Comparison of ENCODE assay signal across 25 mouse cellular contexts in the genomic region with DNA sequence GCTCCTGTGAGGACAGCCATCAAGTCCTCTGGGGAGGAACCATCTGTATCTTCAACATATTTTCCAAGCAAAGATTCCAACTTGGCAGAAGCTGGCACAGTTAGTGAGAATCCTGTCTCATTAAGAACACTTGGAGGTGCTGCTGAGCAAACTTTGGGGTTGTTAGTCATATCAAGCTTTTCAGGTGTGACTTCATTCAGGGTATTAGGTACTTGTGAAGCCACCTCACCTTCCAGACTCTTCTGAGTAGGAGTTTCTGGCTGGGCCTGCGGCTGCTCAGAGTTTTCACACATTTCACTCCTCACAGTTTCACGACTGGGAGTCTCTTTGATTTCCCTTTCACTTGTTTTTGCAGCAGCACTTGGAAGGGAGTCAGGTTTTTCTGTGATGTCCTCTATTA. TPM values are rescaled to one million over a fixed set of nuclear protein-coding genes. Genes with fewer than 3 reads are reported as not detected.
DNase-seq lines count a peak whose midpoint lies in the region; ATAC-seq and TF ChIP-seq lines count a peak whose summit lies in the region.
"Had no signal": no experiment of that assay in that cellular context is flagged by ENCODE, and none has a peak within 500 bp of the region (broad histone marks: within the 10 kb centered on the region; RNA-seq: fewer than 3 reads in every experiment).

No protein-coding gene starts in this region.

- 59% methylated on average over 2 of the region's 2 CpGs for WGBS in heart, adult 2 months
- WGBS in liver, postnatal 0 days (ENCODE audit: insufficient replicate concordance) = 82% methylated on average over 2 of the region's 2 CpGs
- WGBS in liver, embryonic 12.5 days (ENCODE audit: insufficient replicate concordance) = 72% methylated on average over 2 of the region's 2 CpGs
- 80% methylated on average over 2 of the region's 2 CpGs for WGBS in hindbrain, embryonic 12.5 days

- TF ChIP-seq EP300 in heart, adult 2 months (IDR thresholded peaks at IDR 0.05; ENCODE audit: insufficient read depth, low read depth, low read length) = no peak
- TF ChIP-seq EP300 in liver, postnatal 0 days (IDR thresholded peaks at IDR 0.05; ENCODE audit: low read depth) = no peak

- no peak overlapping the region for H3K4me2 ChIP-seq in liver, postnatal 0 days (ENCODE audit: low read depth, low read length)
- no peak overlapping the region for H3K4me2 ChIP-seq in liver, embryonic 12.5 days
- H3K4me2 ChIP-seq in hindbrain, embryonic 12.5 days (replicated peaks) = no peak overlapping the region
- H3K4me2 ChIP-seq: heart, embryonic 12.5 days; limb, embryonic 15.5 days; lung, embryonic 14.5 days; midbrain, embryonic 13.5 days; neural tube, embryonic 15.5 days had no signal

- H3K4me3 ChIP-seq in heart, adult 2 months = no peak overlapping the region
- H3K4me3 ChIP-seq in liver, postnatal 0 days (ENCODE audit: low read depth, low read length) = no peak overlapping the region
- no peak overlapping the region for H3K4me3 ChIP-seq in liver, embryonic 12.5 days
- no peak overlapping the region for H3K4me3 ChIP-seq in hindbrain, embryonic 12.5 days
- H3K4me3 ChIP-seq: embryonic facial prominence, embryonic 10.5 days; erythroblast, embryonic 14.5 days; heart, embryonic 12.5 days; limb, embryonic 15.5 days; midbrain, embryonic 13.5 days; myocyte; neural tube, embryonic 15.5 days had no signal

- H3K27ac ChIP-seq in heart, adult 2 months = no peak overlapping the region
- H3K27ac ChIP-seq in liver, postnatal 0 days (ENCODE audit: low read depth) = no peak overlapping the region
- no peak overlapping the region for H3K27ac ChIP-seq in liver, embryonic 12.5 days
- H3K27ac ChIP-seq in hindbrain, embryonic 12.5 days = no peak overlapping the region
- H3K27ac ChIP-seq: embryonic facial prominence, embryonic 10.5 days; limb, embryonic 15.5 days; midbrain, embryonic 13.5 days; neural tube, embryonic 15.5 days had no signal

- no peak for ATAC-seq in liver, postnatal 0 days
- no peak for ATAC-seq in liver, embryonic 12.5 days
- peak; percentile 65 for ATAC-seq in CD4-positive, CD25-positive, alpha-beta regulatory T cell, adult 4 months
- no peak for ATAC-seq in hindbrain, embryonic 12.5 days (ENCODE audit: low FRiP score)
- ATAC-seq: forebrain, postnatal 0 days; midbrain, embryonic 13.5 days had no signal

- no peaks in the 10 kb centered on the region for H3K27me3 ChIP-seq in heart, adult 2 months (ENCODE audit: control insufficient read depth, insufficient read depth, low read length)
- no peaks in the 10 kb centered on the region for H3K27me3 ChIP-seq in liver, postnatal 0 days (ENCODE audit: insufficient read depth, low read length)
- H3K27me3 ChIP-seq in liver, embryonic 12.5 days (replicated peaks) = no peaks in the 10 kb centered on the region
- no peaks in the 10 kb centered on the region for H3K27me3 ChIP-seq in hindbrain, embryonic 12.5 days
- H3K27me3 ChIP-seq: heart, embryonic 12.5 days; limb, embryonic 15.5 days; midbrain, embryonic 13.5 days; neural tube, embryonic 15.5 days had no signal

- TF ChIP-seq CTCF in heart, adult 2 months (IDR thresholded peaks at IDR 0.05) = peak; percentile 26; the same call in 1 of the 2 replicates
- 0 out of 2 replicates have a peak, but pooled peaks have one; percentile 13 for TF ChIP-seq CTCF in liver, postnatal 0 days (IDR thresholded peaks at IDR 0.05; ENCODE audit: low read depth)

- no peak overlapping the region for H3K9ac ChIP-seq in heart, adult 2 months (ENCODE audit: low read depth, low read length)
- no peak overlapping the region for H3K9ac ChIP-seq in liver, postnatal 0 days (replicated peaks)
- no peak overlapping the region for H3K9ac ChIP-seq in liver, embryonic 12.5 days
- no peak overlapping the region for H3K9ac ChIP-seq in hindbrain, embryonic 12.5 days
- H3K9ac ChIP-seq: forebrain, postnatal 0 days; heart, embryonic 12.5 days; limb, embryonic 15.5 days; lung, embryonic 14.5 days; midbrain, embryonic 13.5 days; neural tube, embryonic 15.5 days had no signal

- peaks cover 3% of the 10 kb centered on the region; the same call in 1 of the 2 replicates for H3K36me3 ChIP-seq in heart, adult 2 months (ENCODE audit: control insufficient read depth, insufficient read depth, low read length)
- peaks cover 6% of the 10 kb centered on the region; the same call in 1 of the 2 replicates for H3K36me3 ChIP-seq in liver, postnatal 0 days (replicated peaks; ENCODE audit: insufficient read depth, low read length)
- H3K36me3 ChIP-seq in liver, embryonic 12.5 days = peaks cover 31% of the 10 kb centered on the region
- H3K36me3 ChIP-seq in hindbrain, embryonic 12.5 days = peaks cover 13% of the 10 kb centered on the region; the same call in 1 of the 2 replicates
- H3K36me3 ChIP-seq: limb, embryonic 15.5 days had no signal

- no peak for DNase-seq in heart, adult 2 months
- DNase-seq in heart, adult 18-20 months = no peak
- no peak for DNase-seq in liver, postnatal 0 days
- DNase-seq in induced T-regulatory cell, adult 2 months (ENCODE audit: low read depth) = peak; percentile 53
- no peak for DNase-seq in Muller cell, postnatal 12 days (ENCODE audit: inconsistent ontology term)
- DNase-seq: adrenal gland, postnatal 10 days; cerebellum, adult 11-12 months; forebrain, postnatal 0 days; gastrocnemius, postnatal 36 days; heart, postnatal 36 days; kidney, postnatal 10 days; layer of hippocampus, adult 9-11 months; lung, embryonic 14.5 days; thymus, postnatal 14 days had no signal

- intact Hi-C loops in heart, adult 2 months (cut with DNase I) = no loop called here

- peaks cover 2% of the 10 kb centered on the region; the same call in 1 of the 2 replicates for H3K4me1 ChIP-seq in heart, adult 2 months (ENCODE audit: control insufficient read depth, insufficient read depth, low read length)
- H3K4me1 ChIP-seq in liver, postnatal 0 days (ENCODE audit: insufficient read depth) = peaks cover 7% of the 10 kb centered on the region; the same call in 1 of the 2 replicates
- H3K4me1 ChIP-seq in liver, embryonic 12.5 days = 0 out of 2 replicates have a peak, but pooled peaks cover 6% of the 10 kb centered on the region
- H3K4me1 ChIP-seq in hindbrain, embryonic 12.5 days = peaks cover 3% of the 10 kb centered on the region; the same call in 1 of the 2 replicates
- H3K4me1 ChIP-seq: embryonic facial prominence, embryonic 10.5 days had no signal

- no peaks in the 10 kb centered on the region for H3K9me3 ChIP-seq in liver, postnatal 0 days (ENCODE audit: low read length)
- H3K9me3 ChIP-seq in liver, embryonic 12.5 days (replicated peaks) = no peaks in the 10 kb centered on the region
- no peaks in the 10 kb centered on the region for H3K9me3 ChIP-seq in hindbrain, embryonic 12.5 days (replicated peaks)
- H3K9me3 ChIP-seq: embryonic facial prominence, embryonic 10.5 days; G1E; heart, embryonic 12.5 days; limb, embryonic 15.5 days; midbrain, embryonic 13.5 days; neural tube, embryonic 15.5 days had no signal

- TF ChIP-seq POLR2A in heart, adult 2 months (IDR thresholded peaks at IDR 0.05; ENCODE audit: insufficient read depth, low read depth, low read length) = no peak

- H3K79me2 ChIP-seq in heart, adult 2 months (replicated peaks; ENCODE audit: control insufficient read depth, insufficient read depth, low read length) = peaks cover 2% of the 10 kb centered on the region

RNA-seq across cellular contexts. Expression of a gene that starts 26.3 kb away (rescaled TPM):
- total RNA-seq in heart, adult 2 months (2021) = 10 to 100 TPM; 71.8 to 75.4 TPM
- polyA plus RNA-seq in heart, adult 2 months (2012; rRNA removed) = 58.2 and 89.4 TPM in 2 replicates
- total RNA-seq in heart, adult 18-20 months (2021) = 10 to 100 TPM; 70.9 to 79.7 TPM
- 62.2 and 63.0 TPM in 2 replicates for polyA plus RNA-seq in liver, postnatal 0 days (2015; fragmentation: Nextera tagmentation; extraction: Ambion mirVana)
- polyA plus RNA-seq in liver, embryonic 12.5 days (2016; fragmentation: Nextera tagmentation; extraction: Ambion mirVana) = 83.1 and 84.6 TPM in 2 replicates
- 10 to 100 TPM; 26.8 to 33.7 TPM for polyA plus RNA-seq in CD4-positive, CD25-positive, alpha-beta regulatory T cell, adult 4 months (2017; shearing (Covaris generic))
- 380 and 385 TPM in 2 replicates for polyA plus RNA-seq in hindbrain, embryonic 12.5 days (2016; fragmentation: Nextera tagmentation; extraction: Ambion mirVana)

RNA-seq across cellular contexts. Expression of a gene that starts 37.0 kb away (rescaled TPM):
- 10 to 100 TPM; 14.0 TPM for total RNA-seq in heart, adult 2 months (2021)
- 6.8 and 14.3 TPM in 2 replicates for polyA plus RNA-seq in heart, adult 2 months (2012; rRNA removed)
- total RNA-seq in heart, adult 18-20 months (2021) = 10 to 100 TPM; 12.6 to 17.2 TPM
- 7.2 and 7.7 TPM in 2 replicates for polyA plus RNA-seq in liver, postnatal 0 days (2015; fragmentation: Nextera tagmentation; extraction: Ambion mirVana)
- polyA plus RNA-seq in liver, embryonic 12.5 days (2016; fragmentation: Nextera tagmentation; extraction: Ambion mirVana) = 8.3 and 8.5 TPM in 2 replicates
- polyA plus RNA-seq in CD4-positive, CD25-positive, alpha-beta regulatory T cell, adult 4 months (2017; shearing (Covaris generic)) = 10 to 100 TPM; 20.8 to 22.4 TPM
- polyA plus RNA-seq in hindbrain, embryonic 12.5 days (2016; fragmentation: Nextera tagmentation; extraction: Ambion mirVana) = 9.4 and 10.5 TPM in 2 replicates

RNA-seq across cellular contexts. Expression of a gene that starts 39.4 kb away (rescaled TPM):
- total RNA-seq in heart, adult 2 months (2021) = 10 to 100 TPM; 13.1 to 13.4 TPM
- polyA plus RNA-seq in heart, adult 2 months (2012; rRNA removed) = 16.4 and 25.7 TPM in 2 replicates
- total RNA-seq in heart, adult 18-20 months (2021) = 10 to 100 TPM; 11.5 to 11.8 TPM
- polyA plus RNA-seq in liver, postnatal 0 days (2015; fragmentation: Nextera tagmentation; extraction: Ambion mirVana) = 0.58 and 0.75 TPM in 2 replicates
- 1.9 TPM in 2 replicates for polyA plus RNA-seq in liver, embryonic 12.5 days (2016; fragmentation: Nextera tagmentation; extraction: Ambion mirVana)
- polyA plus RNA-seq in CD4-positive, CD25-positive, alpha-beta regulatory T cell, adult 4 months (2017; shearing (Covaris generic)) = under 1 TPM in 1 of 2 experiments, not detected in 1; 0.12 TPM
- 18.0 and 20.1 TPM in 2 replicates for polyA plus RNA-seq in hindbrain, embryonic 12.5 days (2016; fragmentation: Nextera tagmentation; extraction: Ambion mirVana)
